Mouse (Mus musculus) liver (tissue): Measurements from ENCODE around the gene Slc22a14.

ENCODE experiments used
- DNase-seq: peaks from one replicate; pipeline ENCODE4 v3.0.0-alpha.2; 2020; ENCODE audit warnings: mixed read lengths

The Slc22a14 gene

GRCm38 (mm10) chr9:119355943-119356342 is 9.4 kb downstream of the Slc22a14 start:
- no peak for DNase-seq

GRCm38 (mm10) chr9:119353926-119354325 is 11.4 kb downstream of the Slc22a14 start:
- no peak for DNase-seq

DNA sequence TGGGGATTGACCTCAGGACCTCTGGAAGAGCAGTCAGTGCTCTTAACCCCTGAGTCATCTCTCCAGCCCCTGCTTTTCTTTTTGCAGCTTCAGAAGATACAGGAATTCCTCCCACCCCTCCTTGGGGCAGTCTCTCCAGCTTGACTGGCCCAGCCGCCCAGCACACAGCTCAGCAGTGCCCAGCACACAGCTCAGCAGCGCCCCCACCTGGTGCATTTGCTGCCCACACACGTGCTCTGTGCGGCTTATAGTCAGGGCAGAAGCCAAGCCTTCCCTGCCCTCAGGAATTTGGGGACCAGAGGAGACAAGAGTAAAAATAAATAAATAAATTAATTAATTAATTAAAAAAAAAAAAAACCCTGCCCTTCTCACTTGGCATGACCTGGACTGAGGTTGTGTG is 13.3 kb downstream of the Slc22a14 start:
- DNase-seq, result peak; percentile 85

DNA sequence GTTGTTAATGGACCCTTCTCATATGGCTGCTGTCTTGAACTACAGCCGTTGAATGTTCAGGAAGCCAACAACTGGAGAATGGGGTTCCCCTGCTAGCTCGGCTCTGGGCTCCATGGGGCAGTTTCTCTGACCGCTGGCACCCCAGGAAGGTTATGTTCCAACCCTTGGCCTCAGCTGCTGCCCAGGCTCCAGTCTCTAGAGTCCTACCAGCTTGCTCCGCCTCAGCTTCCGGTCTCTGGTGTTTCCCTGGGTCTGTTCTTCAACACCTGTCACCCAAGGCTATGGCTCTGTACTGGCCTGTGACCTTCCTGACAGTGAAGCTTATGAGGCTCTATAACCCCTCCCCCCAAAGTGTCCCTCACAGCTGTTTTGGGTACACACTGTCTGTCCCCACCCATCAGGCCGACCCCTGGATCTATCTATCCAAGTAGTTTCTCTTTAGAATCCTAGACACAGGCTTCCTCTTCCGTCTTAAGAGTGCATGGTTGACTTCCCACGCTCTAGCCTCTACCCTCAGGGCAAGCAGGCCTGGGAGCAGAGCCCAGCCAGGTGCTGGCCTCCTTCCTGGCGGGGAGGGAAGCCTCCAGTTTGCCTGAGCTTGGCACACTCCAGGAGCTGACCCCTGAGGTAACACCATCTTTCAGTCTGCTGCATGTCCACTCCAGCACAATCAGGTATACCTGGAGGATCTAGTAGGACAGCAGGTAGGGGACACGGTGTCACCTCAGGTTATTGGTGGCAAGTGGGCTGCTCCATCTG is 14.2 kb downstream of the Slc22a14 start:
- DNase-seq, result no peak

DNA sequence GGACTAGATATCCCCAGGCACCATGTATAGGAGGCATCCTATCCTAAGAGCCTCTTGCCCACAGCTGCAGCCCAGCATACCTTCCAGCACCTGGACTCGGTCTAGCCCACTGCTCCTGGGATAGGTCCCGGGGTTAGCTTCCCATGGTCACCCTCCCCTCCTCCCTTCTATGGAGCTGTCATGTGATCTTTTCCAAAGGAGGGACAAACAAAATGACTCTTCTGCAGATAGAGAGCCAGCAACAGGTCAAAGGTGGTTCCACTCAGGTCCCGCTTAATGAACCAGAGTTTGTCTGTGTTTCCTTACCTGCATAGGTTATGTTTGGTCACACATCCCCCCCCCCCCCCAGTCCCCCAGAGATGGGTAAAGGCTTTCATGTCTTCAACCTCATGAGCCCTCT is 14.8 kb downstream of the Slc22a14 start:
- DNase-seq, result no peak

DNA sequence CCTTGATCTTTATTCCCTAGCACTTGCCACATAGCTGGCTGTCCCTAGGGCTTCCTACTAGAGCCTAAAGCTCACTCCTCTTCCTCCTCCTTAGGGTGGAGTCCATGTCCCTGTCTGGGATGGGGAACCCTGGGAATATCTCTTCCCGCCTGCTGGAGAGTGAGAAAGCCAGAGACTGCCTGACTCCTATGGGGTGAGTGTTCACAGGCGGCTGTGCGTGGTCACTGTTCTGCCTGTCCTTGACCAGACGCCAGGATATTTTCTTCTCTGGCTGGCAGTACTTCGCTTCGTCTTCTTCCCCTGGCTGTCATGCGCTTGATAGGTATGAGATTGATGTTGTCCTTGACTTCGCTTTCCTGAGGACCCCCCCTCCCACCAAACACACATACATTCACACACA is 19.0 kb downstream of the Slc22a14 start:
- DNase-seq, result no peak

GRCm38 (mm10) chr9:119342728-119343127 is 22.6 kb downstream of the Slc22a14 start:
- DNase-seq, result no peak

GRCm38 (mm10) chr9:119340909-119341816 is 24.2 kb downstream of the Slc22a14 start, which contains the start of gene Myd88:
Myd88 (minus strand) TSS chr9:119341411.
- DNase-seq, result peak; percentile 92

DNA sequence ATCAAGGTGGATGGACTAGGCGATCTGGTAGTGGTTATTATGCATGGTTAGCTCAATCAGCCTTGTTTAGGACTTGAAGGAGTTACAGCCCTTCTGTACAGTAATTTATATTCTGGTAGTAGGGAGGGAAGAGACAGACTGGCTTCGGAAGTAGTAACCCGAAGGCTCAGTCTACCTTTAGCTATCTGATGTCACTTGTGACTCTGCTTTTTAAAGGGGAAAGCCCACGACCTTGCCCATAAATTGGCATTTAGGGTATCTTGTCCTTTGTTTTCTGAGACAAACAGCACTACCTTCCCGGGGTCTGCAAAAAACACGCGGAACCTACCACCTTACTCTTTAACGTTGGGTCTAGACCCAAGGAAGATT is 25.2 kb downstream of the Slc22a14 start:
- DNase-seq, result no peak

- DNase-seq, result peak; percentile 80
These were observed 25.7 kb downstream of the Slc22a14 start, which contains the start of gene Acaa1a for GRCm38 (mm10) chr9:119339558-119340211. Acaa1a (plus strand) TSS chr9:119339676.

GRCm38 (mm10) chr9:119339106-119339505 is 26.2 kb downstream of the Slc22a14 start:
- DNase-seq, result no peak

- DNase-seq, result no peak
These were observed 27.0 kb downstream of the Slc22a14 start for GRCm38 (mm10) chr9:119338350-119338749.

DNA sequence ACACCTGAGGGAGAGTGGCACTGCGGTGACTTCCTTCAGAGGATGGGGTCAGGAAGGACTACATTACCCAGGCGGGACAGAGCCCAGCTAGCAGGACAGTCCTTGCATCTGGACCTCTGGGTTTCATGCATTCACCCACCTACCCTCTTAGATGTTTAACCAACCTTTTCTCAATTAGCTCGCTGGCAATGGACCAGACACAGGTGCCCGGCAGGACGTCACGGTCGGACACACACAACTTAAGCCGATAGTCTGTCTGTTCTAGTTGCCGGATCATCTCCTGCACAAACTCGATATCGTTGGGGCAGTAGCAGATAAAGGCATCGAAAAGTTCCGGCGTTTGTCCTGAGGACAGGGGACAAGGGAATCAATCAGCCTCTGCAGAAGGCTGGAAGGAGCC is 27.5 kb downstream of the Slc22a14 start:
- DNase-seq, result no peak

GRCm38 (mm10) chr9:119335571-119335970 is 29.8 kb downstream of the Slc22a14 start:
- no peak for DNase-seq

GRCm38 (mm10) chr9:119334834-119335233 is 30.5 kb downstream of the Slc22a14 start:
- no peak for DNase-seq

GRCm38 (mm10) chr9:119334324-119334723 is 31.0 kb downstream of the Slc22a14 start:
- DNase-seq, result peak; percentile 28

GRCm38 (mm10) chr9:119330186-119330963 is 35.0 kb downstream of the Slc22a14 start:
- no peak for DNase-seq

DNA sequence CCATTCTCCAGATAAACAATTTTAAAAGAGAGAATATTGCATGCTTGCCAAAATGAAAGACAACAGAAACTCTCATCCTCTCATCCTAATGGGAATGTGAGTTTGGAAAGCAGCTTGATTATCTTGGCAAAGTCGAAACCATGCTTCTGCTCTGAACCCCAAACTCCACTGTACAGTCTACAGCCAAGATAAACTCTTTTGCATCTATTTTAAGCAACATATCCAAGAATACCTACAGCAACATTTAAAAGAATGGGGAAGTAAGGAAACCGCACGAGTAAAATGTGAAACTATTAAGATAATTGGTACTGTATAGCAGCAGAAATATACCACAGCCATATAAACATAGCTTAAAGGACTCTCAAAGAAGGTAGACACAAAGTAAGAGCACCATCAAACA is 36.9 kb downstream of the Slc22a14 start:
- no peak for DNase-seq

DNA sequence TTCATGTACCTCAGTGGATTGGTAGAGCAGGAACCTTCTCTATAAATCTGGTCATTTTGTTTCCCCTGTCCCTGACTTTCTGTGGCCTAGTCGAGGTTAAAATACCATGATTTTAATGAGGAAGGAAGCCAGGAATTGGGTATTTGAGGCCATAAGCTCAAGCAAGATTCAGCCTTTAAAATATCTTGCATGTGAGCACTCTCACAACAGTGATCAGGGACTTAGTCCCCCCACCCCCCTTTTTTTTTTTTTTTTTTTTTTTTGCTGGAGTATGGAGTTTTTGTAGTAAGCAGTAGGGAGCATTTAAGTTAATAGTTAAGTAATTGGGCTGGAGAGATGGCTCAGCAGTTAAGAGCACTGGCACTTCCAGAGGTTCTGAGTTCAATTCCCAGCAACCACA is 41.2 kb downstream of the Slc22a14 start:
- DNase-seq, result no peak

DNA sequence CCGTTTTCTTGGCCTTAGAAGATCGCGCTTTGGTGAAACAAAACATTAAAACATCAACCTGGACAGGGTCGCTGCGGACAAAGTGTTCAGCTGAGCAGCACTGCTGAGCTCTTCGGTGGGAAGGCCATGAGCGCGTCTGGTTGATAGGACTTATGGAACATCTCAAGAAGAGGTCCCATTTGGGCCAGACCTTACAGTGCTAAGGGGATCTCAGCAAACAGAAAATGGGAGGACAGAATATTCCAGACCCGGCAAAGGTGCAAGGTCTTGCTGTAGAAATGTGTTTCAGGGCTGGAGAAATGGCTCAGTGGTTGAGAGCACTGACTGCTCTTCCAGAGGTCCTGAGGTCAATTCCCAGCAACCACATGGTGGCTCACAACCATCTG is 42.1 kb downstream of the Slc22a14 start:
- no peak for DNase-seq

- DNase-seq, result peak; percentile 99
These were observed 42.8 kb downstream of the Slc22a14 start, which contains the start of gene Oxsr1 for GRCm38 (mm10) chr9:119322289-119323259. Oxsr1 (minus strand) TSS chr9:119322427.
